8 mouse cellular contexts compared by ENCODE assay signal in genomic region chrX:20616861-20617175, GRCm38 (mm10). TPM values are rescaled to one million over a fixed set of nuclear protein-coding genes. Genes with fewer than 3 reads are reported as not detected.
A peak's percentile ranks its signal among the peaks of the same experiment; 100 is the strongest.
DNase-seq lines count a peak whose midpoint lies in the region; ATAC-seq and TF ChIP-seq lines count a peak whose summit lies in the region.

No protein-coding gene starts in this region.

- H3K4me2 ChIP-seq in kidney, embryonic 16.5 days (replicated peaks; ENCODE audit: low read depth, low read length), result peak overlapping the region; percentile 52
- H3K4me2 ChIP-seq in forebrain, embryonic 14.5 days (ENCODE audit: low read length), result peak overlapping the region; percentile 55
- peak overlapping the region; percentile 75 for H3K4me2 ChIP-seq in liver, embryonic 14.5 days (ENCODE audit: low read depth)
- H3K4me2 ChIP-seq in stomach, embryonic 16.5 days (ENCODE audit: low read depth, low read length), result peak overlapping the region; percentile 57

- peaks cover 10% of the 10 kb centered on the region for H3K36me3 ChIP-seq in kidney, embryonic 16.5 days (ENCODE audit: insufficient read depth, low read length)
- peaks cover 16% of the 10 kb centered on the region; the same call in 1 of the 2 replicates for H3K36me3 ChIP-seq in forebrain, embryonic 14.5 days (ENCODE audit: control insufficient read depth, insufficient read depth, low read length)
- peaks cover 26% of the 10 kb centered on the region for H3K36me3 ChIP-seq in liver, embryonic 14.5 days (replicated peaks; ENCODE audit: control insufficient read depth, insufficient read depth, low read depth)
- no peaks in the 10 kb centered on the region; the same call in 1 of the 2 replicates for H3K36me3 ChIP-seq in stomach, embryonic 16.5 days (ENCODE audit: control insufficient read depth, insufficient read depth, low read length)

- no peak for DNase-seq in kidney, postnatal 4 days
- peak; percentile 82 for DNase-seq in brain, adult 2 months (ENCODE audit: low read depth, low spot score)
- no peak for DNase-seq in forebrain, embryonic 14.5 days (ENCODE audit: low spot score)
- DNase-seq in liver, embryonic 14.5 days (ENCODE audit: low read depth in 3 of 3, low spot score in 3 of 3), result no peak
- DNase-seq in c-Kit-positive CD71-positive TER-119-positive erythroid progenitor cells, embryonic 14.5 days (ENCODE audit: low spot score), result no peak
- DNase-seq in gastrocnemius, adult 18-20 months (ENCODE audit: low spot score), result no peak

- H3K9ac ChIP-seq in kidney, embryonic 16.5 days (replicated peaks; ENCODE audit: low read length), result peak overlapping the region; percentile 73
- peak overlapping the region; percentile 63 for H3K9ac ChIP-seq in forebrain, embryonic 14.5 days (ENCODE audit: low read length)
- H3K9ac ChIP-seq in liver, embryonic 14.5 days (replicated peaks), result peak overlapping the region; percentile 88
- peak overlapping the region; percentile 73 for H3K9ac ChIP-seq in stomach, embryonic 16.5 days (ENCODE audit: low read length)

- TF ChIP-seq EP300 in liver, embryonic 14.5 days (IDR thresholded peaks at IDR 0.05; ENCODE audit: low read depth), result no peak

- peak overlapping the region; percentile 93 for H3K27ac ChIP-seq in kidney, embryonic 16.5 days (ENCODE audit: low read length)
- H3K27ac ChIP-seq in forebrain, embryonic 14.5 days (ENCODE audit: low read depth, low read length), result peak overlapping the region; percentile 88
- H3K27ac ChIP-seq in liver, embryonic 14.5 days, result peak overlapping the region; percentile 79
- H3K27ac ChIP-seq in stomach, embryonic 16.5 days (ENCODE audit: low read length), result peak overlapping the region; percentile 88

- H3K27me3 ChIP-seq in kidney, embryonic 16.5 days (ENCODE audit: insufficient read depth, low read length), result no peaks in the 10 kb centered on the region
- H3K27me3 ChIP-seq in forebrain, embryonic 14.5 days (replicated peaks; ENCODE audit: control insufficient read depth, insufficient read depth, low read length), result no peaks in the 10 kb centered on the region
- no peaks in the 10 kb centered on the region for H3K27me3 ChIP-seq in liver, embryonic 14.5 days (ENCODE audit: control insufficient read depth, insufficient read depth, low read length)
- no peaks in the 10 kb centered on the region for H3K27me3 ChIP-seq in stomach, embryonic 16.5 days (ENCODE audit: control insufficient read depth, insufficient read depth, low read length)

- TF ChIP-seq CTCF in liver, embryonic 14.5 days (IDR thresholded peaks at IDR 0.05; ENCODE audit: low read depth), result no peak

- H3K4me3 ChIP-seq in kidney, embryonic 16.5 days (ENCODE audit: low read length), result peak overlapping the region; percentile 67
- H3K4me3 ChIP-seq in forebrain, embryonic 14.5 days (ENCODE audit: low read depth, low read length), result peak overlapping the region; percentile 47
- peak overlapping the region; percentile 72 to 96 for H3K4me3 ChIP-seq in liver, embryonic 14.5 days (ENCODE audit: insufficient read depth in 1 of 2, low read depth in 2 of 2, low read length in 2 of 2)
- H3K4me3 ChIP-seq in stomach, embryonic 16.5 days (replicated peaks; ENCODE audit: low read length), result peak overlapping the region; percentile 62

- WGBS in kidney, embryonic 16.5 days, result 26% methylated on average over 17 of the region's 17 CpGs
- 34% methylated on average over 17 of the region's 17 CpGs for WGBS in forebrain, embryonic 14.5 days
- WGBS in liver, embryonic 14.5 days (ENCODE audit: insufficient replicate concordance), result 14% methylated on average over 17 of the region's 17 CpGs
- 13% methylated on average over 17 of the region's 17 CpGs for WGBS in stomach, embryonic 16.5 days

- ATAC-seq in kidney, embryonic 16.5 days (ENCODE audit: low FRiP score, low TSS enrichment), result peak; percentile 25; the same call in 1 of the 2 replicates
- no peak for ATAC-seq in forebrain, embryonic 14.5 days
- peak; percentile 10; the same call in 1 of the 2 replicates for ATAC-seq in liver, embryonic 14.5 days (ENCODE audit: insufficient read depth)
- 0 out of 2 replicates have a peak, but pooled peaks have one; percentile 3 for ATAC-seq in stomach, embryonic 16.5 days (ENCODE audit: insufficient read depth, low FRiP score)

- H3K4me1 ChIP-seq in kidney, embryonic 16.5 days (ENCODE audit: insufficient read depth, low read length), result 0 out of 2 replicates have a peak, but pooled peaks cover 8% of the 10 kb centered on the region
- peaks cover 5% of the 10 kb centered on the region; the same call in 1 of the 2 replicates for H3K4me1 ChIP-seq in forebrain, embryonic 14.5 days (ENCODE audit: control insufficient read depth, insufficient read depth, low read length)
- peaks cover 0 to 6% of the 10 kb centered on the region in 2 experiments; a peak in 3 of 4 replicates for H3K4me1 ChIP-seq in liver, embryonic 14.5 days (replicated peaks; ENCODE audit: control insufficient read depth in 2 of 2, insufficient read depth in 2 of 2, low read length in 1 of 2)
- H3K4me1 ChIP-seq in stomach, embryonic 16.5 days (ENCODE audit: control insufficient read depth, insufficient read depth, low read length), result 0 out of 2 replicates have a peak, but pooled peaks cover 8% of the 10 kb centered on the region

- no peaks in the 10 kb centered on the region for H3K9me3 ChIP-seq in kidney, embryonic 16.5 days (ENCODE audit: low read length)
- no peaks in the 10 kb centered on the region for H3K9me3 ChIP-seq in forebrain, embryonic 14.5 days (replicated peaks; ENCODE audit: control insufficient read depth, low read length)
- H3K9me3 ChIP-seq in liver, embryonic 14.5 days (ENCODE audit: control insufficient read depth, low read length), result no peaks in the 10 kb centered on the region
- H3K9me3 ChIP-seq in stomach, embryonic 16.5 days (replicated peaks; ENCODE audit: control insufficient read depth, low read length), result no peaks in the 10 kb centered on the region

RNA-seq across cellular contexts. Expression of gene Rbm10, which starts 0.5 kb away (rescaled TPM):
- 80.9 and 82.4 TPM in 2 replicates for polyA plus RNA-seq in kidney, embryonic 16.5 days (2015; fragmentation: Nextera tagmentation; extraction: Ambion mirVana)
- 56.6 and 58.8 TPM in 2 replicates for polyA plus RNA-seq in forebrain, embryonic 14.5 days (2014; fragmentation: Nextera tagmentation; extraction: Ambion mirVana)
- polyA plus RNA-seq in liver, embryonic 14.5 days (2012; rRNA removed), result 22.7 and 25.8 TPM in 2 replicates
- 23.2 and 26.4 TPM in 2 replicates for polyA plus RNA-seq in liver, embryonic 14.5 days (2014; fragmentation: Nextera tagmentation; extraction: Ambion mirVana)
- polyA plus RNA-seq in stomach, embryonic 16.5 days (2015; fragmentation: Nextera tagmentation; extraction: Ambion mirVana), result 52.7 and 53.6 TPM in 2 replicates
- total RNA-seq in gastrocnemius, adult 18-20 months (2021), result 10 to 100 TPM in 1 of 2 experiments, 1 to 10 TPM in 1; 10.0 to 11.2 TPM

RNA-seq across cellular contexts. Expression of gene Ndufb11, which starts 0.6 kb away (rescaled TPM):
- 238 and 255 TPM in 2 replicates for polyA plus RNA-seq in kidney, embryonic 16.5 days (2015; fragmentation: Nextera tagmentation; extraction: Ambion mirVana)
- polyA plus RNA-seq in forebrain, embryonic 14.5 days (2014; fragmentation: Nextera tagmentation; extraction: Ambion mirVana), result 219 and 257 TPM in 2 replicates
- 76.0 and 95.3 TPM in 2 replicates for polyA plus RNA-seq in liver, embryonic 14.5 days (2012; rRNA removed)
- 192 and 199 TPM in 2 replicates for polyA plus RNA-seq in liver, embryonic 14.5 days (2014; fragmentation: Nextera tagmentation; extraction: Ambion mirVana)
- 222 and 251 TPM in 2 replicates for polyA plus RNA-seq in stomach, embryonic 16.5 days (2015; fragmentation: Nextera tagmentation; extraction: Ambion mirVana)
- total RNA-seq in gastrocnemius, adult 18-20 months (2021), result 100 to 1,000 TPM; 421 to 423 TPM

RNA-seq across cellular contexts. Expression of gene Uba1, which starts 41.3 kb away (rescaled TPM):
- polyA plus RNA-seq in kidney, embryonic 16.5 days (2015; fragmentation: Nextera tagmentation; extraction: Ambion mirVana), result 231 and 236 TPM in 2 replicates
- polyA plus RNA-seq in forebrain, embryonic 14.5 days (2014; fragmentation: Nextera tagmentation; extraction: Ambion mirVana), result 287 and 341 TPM in 2 replicates
- polyA plus RNA-seq in liver, embryonic 14.5 days (2012; rRNA removed), result 93.8 and 94.4 TPM in 2 replicates
- polyA plus RNA-seq in liver, embryonic 14.5 days (2014; fragmentation: Nextera tagmentation; extraction: Ambion mirVana), result 70.7 and 73.6 TPM in 2 replicates
- 201 and 206 TPM in 2 replicates for polyA plus RNA-seq in stomach, embryonic 16.5 days (2015; fragmentation: Nextera tagmentation; extraction: Ambion mirVana)
- total RNA-seq in gastrocnemius, adult 18-20 months (2021), result 100 to 1,000 TPM; 138 to 146 TPM
